Mouse (Mus musculus) midbrain, postnatal 0 days (tissue): Measurements from ENCODE around the gene Kif13a. TPM values are rescaled to one million over a fixed set of nuclear protein-coding genes. Genes with fewer than 3 reads are reported as not detected.

ENCODE experiments used
- ATAC-seq: fragments of 200-750 bp; cut with Nextera tagmentation; 2 replicates; pipeline ENCODE4 v1.8.0; 2017; ENCODE audit warnings: moderate number of reproducible peaks, mild to moderate bottlenecking, moderate TSS enrichment, moderate library complexity; ENCODE audit not compliant: low FRiP score
- DNase-seq: peaks from one replicate; pipeline ENCODE4 v3.0.0-alpha.2; 2015; ENCODE audit warnings: low spot score
- H3K27ac ChIP-seq: fragments of 300-500 bp; sonication (generic); 2 replicates; pipeline ENCODE4 v1.5.1; 2014; ENCODE audit warnings: low read depth, mild to moderate bottlenecking, low read length, mixed read lengths
- H3K27me3 ChIP-seq: fragments of 300-500 bp; sonication (generic); 2 replicates; pipeline ENCODE4 v1.6.1; 2014; ENCODE audit warnings: low read length, control low read depth, mixed read lengths; ENCODE audit not compliant: insufficient read depth
- H3K36me3 ChIP-seq: fragments of 300-500 bp; sonication (generic); 2 replicates; pipeline ENCODE4 v1.6.1; 2014; ENCODE audit warnings: low read length, control low read depth, mixed read lengths; ENCODE audit not compliant: insufficient read depth
- H3K4me1 ChIP-seq: fragments of 300-500 bp; sonication (generic); 2 replicates; pipeline ENCODE4 v1.6.1; 2014; ENCODE audit warnings: mild to moderate bottlenecking, control low read depth, antibody characterized with exemption, low read length, mixed read lengths; ENCODE audit not compliant: insufficient read depth
- H3K4me2 ChIP-seq: fragments of 300-500 bp; sonication (generic); 2 replicates; pipeline ENCODE4 v1.6.1; 2014; ENCODE audit warnings: low read depth, mild to moderate bottlenecking, low read length, mixed read lengths; ENCODE audit not compliant: poor library complexity, severe bottlenecking
- H3K4me3 ChIP-seq: fragments of 300-500 bp; sonication (generic); 2 replicates; pipeline ENCODE4 v1.5.1; 2014; ENCODE audit warnings: low read depth, mild to moderate bottlenecking, low read length, moderate library complexity
- H3K9ac ChIP-seq: fragments of 300-500 bp; sonication (generic); replicated peaks from 2 replicates; pipeline ENCODE4 v1.6.1; 2014; ENCODE audit warnings: mild to moderate bottlenecking, low read length, moderate library complexity, mixed read lengths; ENCODE audit not compliant: poor library complexity, severe bottlenecking
- H3K9me3 ChIP-seq: fragments of 300-500 bp; sonication (generic); 2 replicates; pipeline ENCODE4 v1.6.1; 2016; ENCODE audit warnings: low read length, control low read depth
- CTCF ChIP-seq: IDR thresholded peaks from 2 replicates; pipeline ENCODE4 v1.5.1; 2016; ENCODE audit warnings: antibody characterized with exemption, mild to moderate bottlenecking
- whole genome bisulfite sequencing: fragments of 180-500 bp; shearing (Covaris S2); extraction: QIAGEN DNeasy Blood & Tissue Kit; methylation state at CpG from one replicate; pipeline ENCODE4 v1.1.7; 2014; 5-methylcytosine and 5-hydroxymethylcytosine counted together
- polyA plus RNA-seq: library from polyadenylated mRNA; unstranded; fragments of >200 nt; fragmentation: Nextera tagmentation; extraction: Ambion mirVana; gene quantifications from 2 replicates; pipeline ENCODE4 v1.2.1, GENCODE M21; 2015
- total RNA-seq: library from RNA; depleted of rRNA; stranded (reverse); fragments of >200 nt; gene quantifications from 2 replicates; pipeline ENCODE4 v1.2.3, GENCODE M21; 2014

The Kif13a gene
- total and polyA plus RNA-seq, 2 experiments from 2014 or later: 10.1 to 31.7 TPM

DNA sequence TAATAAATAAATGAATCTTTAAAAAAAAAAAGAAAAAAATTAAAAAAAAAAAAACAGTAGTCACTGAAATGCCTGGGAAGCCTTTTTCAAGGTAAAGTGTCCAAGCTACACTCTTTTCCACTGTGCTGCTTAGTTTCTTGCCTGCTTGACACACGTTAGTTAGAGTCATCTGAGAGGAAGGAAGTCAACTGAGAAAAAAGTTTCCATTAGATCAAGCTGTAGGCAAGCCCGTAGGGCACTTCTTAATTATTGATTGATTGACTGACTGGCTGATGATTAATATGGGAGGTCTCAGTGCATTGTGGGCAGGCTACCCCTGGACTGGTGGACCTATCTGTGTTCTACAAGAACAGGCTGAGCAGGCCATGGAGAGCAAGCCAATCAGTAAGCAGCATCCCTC lies 9.9 kb downstream of the Kif13a start:
- TF ChIP-seq CTCF: no peak
- 89% methylated on average over 2 of the region's 2 CpGs for WGBS
- Histone ChIP-seq H3K4me1 (no peaks in the 10 kb centered on the region), H3K9me3 (no peaks in the 10 kb centered on the region), H3K27me3 (no peaks in the 10 kb centered on the region), H3K4me2 (no peak overlapping the region), H3K36me3 (no peaks in the 10 kb centered on the region), H3K4me3 (no peak overlapping the region), H3K9ac (no peak overlapping the region), H3K27ac (no peak overlapping the region)
- no peak for ATAC-seq
- DNase-seq: no peak

DNA sequence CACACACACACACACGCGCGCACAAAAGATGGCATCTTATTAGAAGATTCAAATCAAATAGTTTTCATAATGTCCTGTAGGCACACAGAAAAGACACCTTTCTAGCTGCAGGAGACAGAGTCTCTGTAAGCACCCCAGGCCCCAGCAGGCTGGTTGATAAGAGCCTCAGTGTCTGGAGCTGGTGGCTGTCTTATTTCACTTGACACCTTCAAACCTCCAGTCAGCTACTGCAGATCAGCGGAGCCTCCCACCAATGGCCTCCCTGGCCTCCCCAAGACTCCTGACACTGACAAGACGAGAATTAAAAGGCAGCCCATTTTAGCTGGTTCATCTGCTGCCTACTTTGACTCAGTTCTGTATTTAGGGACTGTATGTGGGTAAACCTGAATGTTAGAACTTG lies 11.2 kb downstream of the Kif13a start:
- H3K4me2 ChIP-seq: no peak overlapping the region
- H3K9me3 ChIP-seq: no peaks in the 10 kb centered on the region
- no peak overlapping the region for H3K27ac ChIP-seq
- H3K4me1 ChIP-seq: no peaks in the 10 kb centered on the region
- H3K9ac ChIP-seq: no peak overlapping the region
- ATAC-seq (no peak), DNase-seq (no peak)
- no peaks in the 10 kb centered on the region for H3K36me3 ChIP-seq
- no peak overlapping the region for H3K4me3 ChIP-seq
- H3K27me3 ChIP-seq: no peaks in the 10 kb centered on the region
- 91% methylated on average over 5 of the region's 5 CpGs for WGBS
- no peak for TF ChIP-seq CTCF

DNA sequence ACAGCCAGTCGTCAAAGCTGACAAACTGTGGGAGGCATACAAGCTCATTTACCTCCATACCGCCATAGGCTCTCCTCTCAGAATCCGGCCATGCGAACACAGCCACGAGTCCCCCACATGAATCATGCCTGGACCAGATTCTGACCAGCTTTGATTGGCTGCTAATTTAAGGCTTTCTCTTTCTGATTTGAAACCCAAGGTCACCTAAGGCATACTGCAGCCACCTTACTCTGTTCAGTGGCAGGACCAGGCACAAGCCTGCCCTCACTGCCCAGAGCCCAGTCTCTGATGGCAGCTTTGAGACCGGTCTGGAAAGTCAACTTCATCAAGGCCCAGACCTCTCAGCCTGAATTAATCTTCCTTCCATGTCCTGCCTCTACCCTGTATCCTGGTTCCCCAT lies 17.7 kb downstream of the Kif13a start:
- Histone ChIP-seq H3K27me3 (no peaks in the 10 kb centered on the region), H3K4me1 (0 out of 2 replicates have a peak, but pooled peaks cover 7% of the 10 kb centered on the region), H3K4me3 (no peak overlapping the region), H3K4me2 (no peak overlapping the region), H3K27ac (no peak overlapping the region), H3K9me3 (no peaks in the 10 kb centered on the region), H3K9ac (no peak overlapping the region), H3K36me3 (no peaks in the 10 kb centered on the region)
- DNase-seq (no peak), ATAC-seq (no peak)
- WGBS: 79% methylated on average over 6 of the region's 6 CpGs
- TF ChIP-seq CTCF: no peak

DNA sequence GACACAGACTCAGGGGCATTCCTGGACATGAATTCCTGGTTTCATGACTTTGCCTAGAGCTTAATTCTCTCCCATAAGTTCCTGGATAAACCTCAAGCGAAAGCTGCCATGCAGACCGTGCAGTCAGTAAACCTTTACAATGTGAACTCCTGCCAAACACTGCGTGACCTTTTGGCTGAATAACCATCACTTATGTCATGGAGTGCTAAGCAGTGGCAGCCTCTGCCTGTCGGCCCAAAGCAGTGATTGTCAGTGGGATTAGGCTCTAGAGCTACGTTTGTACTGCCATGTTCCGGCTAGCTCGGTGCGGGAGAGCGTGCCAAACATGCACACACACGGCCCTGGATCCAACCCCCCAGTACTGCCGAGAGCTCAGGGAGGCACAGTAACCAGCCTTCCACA lies 18.6 kb downstream of the Kif13a start:
- no peak overlapping the region for H3K4me2 ChIP-seq
- H3K4me3 ChIP-seq: no peak overlapping the region
- H3K27ac ChIP-seq: no peak overlapping the region
- no peaks in the 10 kb centered on the region for H3K9me3 ChIP-seq
- no peak for TF ChIP-seq CTCF
- H3K36me3 ChIP-seq: no peaks in the 10 kb centered on the region
- H3K27me3 ChIP-seq: no peaks in the 10 kb centered on the region
- DNase-seq (peak; percentile 49), ATAC-seq (no peak)
- H3K4me1 ChIP-seq: 0 out of 2 replicates have a peak, but pooled peaks cover 7% of the 10 kb centered on the region
- 38% methylated on average over 11 of the region's 11 CpGs for WGBS
- no peak overlapping the region for H3K9ac ChIP-seq

DNA sequence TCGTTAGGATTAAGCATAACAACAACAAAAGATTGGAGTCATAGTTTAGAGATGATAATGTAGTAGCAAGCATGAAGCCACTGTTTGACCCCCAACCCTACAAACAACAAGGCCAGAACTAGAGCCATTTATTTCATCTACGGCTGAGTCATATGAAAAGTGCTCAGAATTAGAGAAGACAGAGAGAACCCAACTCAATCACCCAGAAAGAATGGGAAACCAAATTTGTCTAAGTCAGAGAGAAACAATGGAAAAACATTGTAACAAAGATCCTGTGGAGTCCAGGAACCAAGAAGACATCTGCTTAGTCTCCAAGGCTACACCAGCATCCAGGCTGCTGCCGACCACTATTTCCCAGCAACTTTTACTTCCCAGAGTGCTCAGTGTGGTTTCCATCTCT lies 19.7 kb downstream of the Kif13a start:
- Histone ChIP-seq H3K27ac (no peak overlapping the region), H3K4me1 (0 out of 2 replicates have a peak, but pooled peaks cover 7% of the 10 kb centered on the region), H3K4me2 (no peak overlapping the region), H3K36me3 (no peaks in the 10 kb centered on the region), H3K9me3 (no peaks in the 10 kb centered on the region), H3K27me3 (no peaks in the 10 kb centered on the region), H3K4me3 (no peak overlapping the region), H3K9ac (no peak overlapping the region)
- no peak for ATAC-seq
- DNase-seq: no peak
- TF ChIP-seq CTCF: no peak
- WGBS: 75% methylated on average over 3 of the region's 3 CpGs

DNA sequence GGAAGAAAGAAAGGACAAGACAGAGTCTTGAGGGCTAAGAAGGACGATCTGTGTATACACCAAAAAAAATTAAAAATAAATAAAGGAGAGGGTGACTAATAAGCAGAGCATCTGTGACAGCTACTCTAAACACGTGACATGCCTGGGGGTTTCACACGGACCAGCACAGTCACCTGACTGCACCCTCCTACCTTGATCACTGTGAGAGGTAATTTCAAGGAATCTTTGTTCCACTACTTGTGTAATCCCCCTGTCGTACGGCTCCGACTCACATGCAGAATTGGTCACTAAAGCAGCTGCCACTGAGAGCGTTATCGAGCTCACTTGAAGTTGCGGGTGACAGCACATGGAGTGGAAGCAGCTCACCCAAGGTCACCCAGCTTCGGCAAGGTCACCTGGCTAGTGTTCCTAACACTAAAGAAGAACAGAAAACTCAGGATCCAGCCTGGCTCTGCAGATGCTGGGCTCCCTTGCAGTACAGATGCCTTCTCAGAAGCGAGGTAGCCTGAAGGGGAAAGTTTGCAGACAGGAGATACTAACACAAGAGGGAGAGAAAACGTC lies 20.6 kb downstream of the Kif13a start:
- 58% methylated on average over 12 of the region's 12 CpGs for WGBS
- Histone ChIP-seq H3K4me3 (no peak overlapping the region), H3K9ac (no peak overlapping the region), H3K27me3 (no peaks in the 10 kb centered on the region), H3K9me3 (no peaks in the 10 kb centered on the region), H3K4me1 (0 out of 2 replicates have a peak, but pooled peaks cover 7% of the 10 kb centered on the region), H3K4me2 (no peak overlapping the region), H3K27ac (no peak overlapping the region), H3K36me3 (no peaks in the 10 kb centered on the region)
- ATAC-seq (no peak), DNase-seq (no peak)
- no peak for TF ChIP-seq CTCF
